Mouse (Mus musculus): ENCODE measurements around the gene Gm10972. TPM values are rescaled to one million over a fixed set of nuclear protein-coding genes. Genes with fewer than 3 reads are reported as not detected.
A peak's percentile ranks its signal among the peaks of the same experiment; 100 is the strongest.
"Not testable (repeated sequence)": the region's sequence is repeated elsewhere in the genome, so short reads cannot be mapped to it uniquely, and the experiment has no call there.

The Gm10972 gene
- polyA plus RNA-seq, 1 experiment: not detected

- peaks cover 53% of the 10 kb centered on the region for H3K36me3 ChIP-seq (replicated peaks; ENCODE audit: low read length)
- H3K27me3 ChIP-seq (replicated peaks): no peaks in the 10 kb centered on the region
- H3K4me1 ChIP-seq: peaks cover 20% of the 10 kb centered on the region
- no peak for TF ChIP-seq FLI1 (IDR thresholded peaks at IDR 0.05; ENCODE audit: low read length)
- no peak for TF ChIP-seq GATA1 (IDR thresholded peaks at IDR 0.05; ENCODE audit: borderline replicate concordance, low read length)
- no peak overlapping the region for H3K4me3 ChIP-seq (replicated peaks)
- H3K9me3 ChIP-seq: no peaks in the 10 kb centered on the region
These were observed 26.2 kb upstream of the Gm10972 start for GRCm38 (mm10) chr3:94616717-94617116.

GRCm38 (mm10) chr3:94621740-94622507 lies 21.0 kb upstream of the Gm10972 start:
- Histone ChIP-seq H3K36me3 (replicated peaks; ENCODE audit: low read length) (peaks cover 38% of the 10 kb centered on the region), H3K27me3 (replicated peaks) (no peaks in the 10 kb centered on the region), H3K4me1 (peaks cover 7% of the 10 kb centered on the region), H3K4me3 (replicated peaks) (no peak overlapping the region), H3K9me3 (no peaks in the 10 kb centered on the region)
- TF ChIP-seq FLI1 (IDR thresholded peaks at IDR 0.05; ENCODE audit: low read length) (no peak), GATA1 (IDR thresholded peaks at IDR 0.05; ENCODE audit: borderline replicate concordance, low read length) (no peak)

GRCm38 (mm10) chr3:94622550-94622949 lies 20.4 kb upstream of the Gm10972 start:
- H3K9me3 ChIP-seq: no peaks in the 10 kb centered on the region
- H3K27me3 ChIP-seq (replicated peaks): no peaks in the 10 kb centered on the region
- TF ChIP-seq GATA1 (IDR thresholded peaks at IDR 0.05; ENCODE audit: borderline replicate concordance, low read length): no peak
- no peak for TF ChIP-seq FLI1 (IDR thresholded peaks at IDR 0.05; ENCODE audit: low read length)
- peaks cover 7% of the 10 kb centered on the region for H3K4me1 ChIP-seq
- no peak overlapping the region for H3K4me3 ChIP-seq (replicated peaks)
- H3K36me3 ChIP-seq (replicated peaks; ENCODE audit: low read length): peaks cover 39% of the 10 kb centered on the region

GRCm38 (mm10) chr3:94624281-94624680 lies 18.6 kb upstream of the Gm10972 start:
- no peaks in the 10 kb centered on the region for H3K9me3 ChIP-seq
- TF ChIP-seq FLI1 (IDR thresholded peaks at IDR 0.05; ENCODE audit: low read length): no peak
- no peak for TF ChIP-seq GATA1 (IDR thresholded peaks at IDR 0.05; ENCODE audit: borderline replicate concordance, low read length)
- no peaks in the 10 kb centered on the region for H3K27me3 ChIP-seq (replicated peaks)
- no peak overlapping the region for H3K4me3 ChIP-seq (replicated peaks)
- H3K36me3 ChIP-seq (replicated peaks; ENCODE audit: low read length): peaks cover 53% of the 10 kb centered on the region
- peaks cover 7% of the 10 kb centered on the region for H3K4me1 ChIP-seq

GRCm38 (mm10) chr3:94628712-94629111 lies 14.2 kb upstream of the Gm10972 start:
- Histone ChIP-seq H3K4me3 (replicated peaks) (no peak overlapping the region), H3K9me3 (no peaks in the 10 kb centered on the region), H3K4me1 (no peaks in the 10 kb centered on the region), H3K27me3 (replicated peaks) (no peaks in the 10 kb centered on the region), H3K36me3 (replicated peaks; ENCODE audit: low read length) (peaks cover 17% of the 10 kb centered on the region)
- TF ChIP-seq GATA1 (IDR thresholded peaks at IDR 0.05; ENCODE audit: borderline replicate concordance, low read length) (no peak), FLI1 (IDR thresholded peaks at IDR 0.05; ENCODE audit: low read length) (no peak)

DNA sequence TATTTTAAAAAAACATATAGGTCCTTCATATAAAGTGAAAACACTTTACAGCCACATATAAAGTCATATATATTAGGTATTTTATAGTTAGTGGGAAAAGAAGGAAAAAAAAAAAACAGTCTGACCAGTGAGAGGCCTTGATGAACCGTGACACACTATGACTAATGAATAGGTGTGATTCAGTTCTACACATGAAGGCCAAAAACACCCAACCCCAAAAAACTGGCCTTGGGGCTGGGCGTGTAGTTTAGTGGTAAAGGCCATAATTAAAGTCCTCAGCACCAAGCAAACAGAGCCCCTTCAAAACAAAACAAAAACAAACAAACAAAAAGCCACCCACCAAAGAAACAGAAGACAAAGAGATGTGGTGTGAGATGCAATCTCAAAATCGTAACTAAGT lies 13.0 kb upstream of the Gm10972 start:
- Histone ChIP-seq H3K4me3 (replicated peaks) (no peak overlapping the region), H3K27me3 (replicated peaks) (no peaks in the 10 kb centered on the region), H3K9me3 (no peaks in the 10 kb centered on the region), H3K4me1 (no peaks in the 10 kb centered on the region), H3K36me3 (replicated peaks; ENCODE audit: low read length) (peaks cover 17% of the 10 kb centered on the region)
- TF ChIP-seq GATA1 (IDR thresholded peaks at IDR 0.05; ENCODE audit: borderline replicate concordance, low read length) (no peak), FLI1 (IDR thresholded peaks at IDR 0.05; ENCODE audit: low read length) (no peak)

GRCm38 (mm10) chr3:94648755-94649590 lies 6.1 kb downstream of the Gm10972 start:
- no peak overlapping the region for H3K4me3 ChIP-seq (replicated peaks)
- no peaks in the 10 kb centered on the region for H3K27me3 ChIP-seq (replicated peaks)
- H3K4me1 ChIP-seq: peaks cover 36% of the 10 kb centered on the region
- TF ChIP-seq FLI1 (IDR thresholded peaks at IDR 0.05; ENCODE audit: low read length): no peak
- TF ChIP-seq GATA1 (IDR thresholded peaks at IDR 0.05; ENCODE audit: borderline replicate concordance, low read length): no peak
- no peaks in the 10 kb centered on the region for H3K36me3 ChIP-seq (replicated peaks; ENCODE audit: low read length)
- H3K9me3 ChIP-seq: no peaks in the 10 kb centered on the region

DNA sequence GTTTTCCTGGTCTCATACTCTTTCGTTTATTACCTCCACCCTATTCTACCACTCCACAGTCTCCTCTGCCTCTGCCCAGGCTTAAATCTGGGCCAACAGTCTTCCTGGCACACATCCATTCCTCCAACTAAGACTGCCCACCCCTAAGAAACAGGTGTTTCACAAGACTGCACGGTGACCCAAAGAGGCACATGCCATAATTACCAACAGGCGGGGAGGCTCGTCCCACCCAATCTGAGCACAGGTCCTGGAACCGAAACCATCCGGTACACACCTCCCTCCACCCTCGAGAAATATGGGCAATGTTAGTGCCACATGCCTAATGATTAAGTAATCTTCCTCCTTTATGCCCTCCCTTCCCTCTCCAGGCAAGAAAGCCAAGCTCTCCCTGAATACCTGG lies 7.5 kb downstream of the Gm10972 start:
- Histone ChIP-seq H3K27me3 (replicated peaks) (no peaks in the 10 kb centered on the region), H3K4me3 (replicated peaks) (no peak overlapping the region), H3K36me3 (replicated peaks; ENCODE audit: low read length) (no peaks in the 10 kb centered on the region), H3K9me3 (no peaks in the 10 kb centered on the region), H3K4me1 (peaks cover 38% of the 10 kb centered on the region)
- TF ChIP-seq GATA1 (IDR thresholded peaks at IDR 0.05; ENCODE audit: borderline replicate concordance, low read length): no peak
- no peak for TF ChIP-seq FLI1 (IDR thresholded peaks at IDR 0.05; ENCODE audit: low read length)

- not testable (repeated sequence) for H3K36me3 ChIP-seq (replicated peaks; ENCODE audit: low read length); H3K4me3 ChIP-seq (replicated peaks); H3K9me3 ChIP-seq; H3K27me3 ChIP-seq (replicated peaks)
- peaks cover 39% of the 10 kb centered on the region for H3K4me1 ChIP-seq
These were observed 11.1 kb downstream of the Gm10972 start for GRCm38 (mm10) chr3:94653967-94654366.

DNA sequence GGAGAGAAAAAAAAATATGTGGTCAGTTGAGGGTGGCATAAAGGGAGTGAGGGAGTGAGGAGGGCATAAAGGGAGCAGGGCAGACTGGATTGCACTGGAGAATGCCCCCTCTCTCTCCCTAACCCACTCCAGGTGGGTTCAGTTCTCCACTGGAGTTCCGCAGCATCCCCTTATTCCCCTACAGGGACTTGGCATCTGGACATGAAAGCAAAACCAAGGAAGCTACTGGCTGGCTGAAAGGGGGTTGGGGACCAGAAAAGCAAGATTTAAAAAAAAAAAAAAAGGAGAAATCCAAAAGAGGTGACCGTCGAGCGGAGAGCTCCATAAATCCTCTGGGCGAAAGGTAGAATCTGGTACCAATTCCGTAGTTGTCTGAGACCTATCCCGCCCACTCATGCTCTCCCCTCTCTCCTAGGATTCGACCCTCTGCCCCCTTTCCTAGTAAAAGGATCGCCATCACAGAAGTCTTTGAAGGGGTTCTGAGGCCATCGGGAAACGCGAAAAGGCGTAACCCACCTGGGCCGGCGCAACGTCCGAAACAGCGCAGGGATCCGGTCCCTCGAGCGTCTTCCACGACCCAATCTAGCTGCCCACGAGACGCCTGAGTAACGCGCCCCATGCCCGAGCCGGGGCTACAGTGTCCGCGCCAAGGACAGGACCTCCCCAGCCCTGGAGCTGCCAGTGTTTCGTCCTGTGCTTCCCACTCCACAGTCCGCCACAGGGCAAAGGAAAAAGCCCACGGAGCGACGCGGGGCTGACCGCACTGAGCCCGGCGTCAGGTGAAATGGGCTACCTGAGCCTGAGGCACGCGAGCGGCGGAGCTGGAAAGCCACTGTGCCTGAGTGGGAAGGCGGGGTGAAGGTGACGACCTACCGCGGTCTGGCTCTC lies 15.2 kb downstream of the Gm10972 start:
- not testable (repeated sequence) for H3K36me3 ChIP-seq (replicated peaks; ENCODE audit: low read length); H3K27me3 ChIP-seq (replicated peaks); H3K9me3 ChIP-seq
- Histone ChIP-seq H3K4me1 (peaks cover 22% of the 10 kb centered on the region), H3K4me3 (replicated peaks) (peak overlapping the region; percentile 90)

DNA sequence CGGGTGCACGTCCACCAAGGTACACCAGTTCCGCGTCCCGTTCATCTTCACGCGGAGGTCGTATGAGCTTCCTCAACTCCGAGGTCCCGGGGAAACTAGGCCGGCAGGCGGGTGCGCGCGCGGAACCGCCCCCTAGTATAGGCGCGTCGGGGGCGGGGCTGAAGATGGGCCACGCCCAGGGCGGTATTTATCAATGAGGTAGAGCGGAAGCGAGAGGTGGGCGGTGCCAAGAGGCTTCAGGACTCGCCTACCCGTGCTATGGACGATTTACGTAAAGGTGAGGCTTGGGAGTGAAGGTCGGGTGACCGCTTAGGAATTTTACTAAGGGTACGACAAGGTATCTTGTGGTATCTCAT lies 15.8 kb downstream of the Gm10972 start, which contains the start of gene Tuft1:
Gene Tuft1 (minus strand): TSS at position 133 of the 356 bp plus-strand sequence.
- H3K9me3 ChIP-seq; H3K27me3 ChIP-seq (replicated peaks); H3K36me3 ChIP-seq (replicated peaks; ENCODE audit: low read length): not testable (repeated sequence)
- peaks cover 19% of the 10 kb centered on the region for H3K4me1 ChIP-seq
- peak within 1 kb of the TSS; percentile 90 for H3K4me3 ChIP-seq (replicated peaks)

- peak overlapping the region; percentile 84 for H3K4me3 ChIP-seq (replicated peaks)
- H3K9me3 ChIP-seq; H3K36me3 ChIP-seq (replicated peaks; ENCODE audit: low read length); H3K27me3 ChIP-seq (replicated peaks): not testable (repeated sequence)
- peaks cover 19% of the 10 kb centered on the region for H3K4me1 ChIP-seq
These were observed 16.3 kb downstream of the Gm10972 start for GRCm38 (mm10) chr3:94659142-94659748.

DNA sequence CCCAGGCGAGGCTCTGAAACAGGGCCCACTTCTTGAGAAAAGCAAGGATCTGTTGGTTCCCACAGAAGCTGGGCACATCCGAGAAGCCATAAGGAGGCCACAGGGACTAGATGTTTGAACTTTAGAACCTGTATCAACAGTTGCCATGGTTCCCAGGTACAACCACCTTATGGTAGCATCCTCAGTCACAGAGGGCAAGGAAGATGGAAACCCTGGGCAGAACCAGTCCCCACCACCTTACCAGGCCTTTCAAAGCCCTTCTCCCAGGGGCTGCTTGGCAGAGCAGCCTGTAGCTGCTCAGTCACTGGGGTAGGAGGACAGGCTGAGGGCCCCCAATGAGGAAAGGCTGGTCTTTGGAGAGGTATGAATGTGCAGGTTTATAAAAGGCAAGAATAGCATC lies 17.9 kb downstream of the Gm10972 start:
- H3K27me3 ChIP-seq (replicated peaks); H3K4me3 ChIP-seq (replicated peaks); H3K36me3 ChIP-seq (replicated peaks; ENCODE audit: low read length); H3K9me3 ChIP-seq: not testable (repeated sequence)
- peaks cover 17% of the 10 kb centered on the region for H3K4me1 ChIP-seq

Measured in megakaryocyte, embryonic 14.5 days (primary cell).